Mouse (Mus musculus) adrenal gland, adult 18-20 months (tissue): ENCODE measurements around the gene Ryr3. TPM values are rescaled to one million over a fixed set of nuclear protein-coding genes. Genes with fewer than 3 reads are reported as not detected.
"Not testable (repeated sequence)": the region's sequence is repeated elsewhere in the genome, so short reads cannot be mapped to it uniquely, and the experiment has no call there.

Experiments used
- DNase-seq, 2 experiments: peaks; one replicate each; pipeline ENCODE4 v3.0.0; 2021 to 2022; ENCODE audit warnings: low spot score in 2 of 2
- total RNA-seq, 2 experiments: library from RNA; stranded (reverse); gene quantifications; 1 replicate in 1 of 2; 2 replicates in 1 of 2; pipeline ENCODE4 v1.2.3; 2021

Gene Ryr3
- total RNA-seq, 2 experiments from 2014 or later: 0.26 to 0.46 TPM

DNA sequence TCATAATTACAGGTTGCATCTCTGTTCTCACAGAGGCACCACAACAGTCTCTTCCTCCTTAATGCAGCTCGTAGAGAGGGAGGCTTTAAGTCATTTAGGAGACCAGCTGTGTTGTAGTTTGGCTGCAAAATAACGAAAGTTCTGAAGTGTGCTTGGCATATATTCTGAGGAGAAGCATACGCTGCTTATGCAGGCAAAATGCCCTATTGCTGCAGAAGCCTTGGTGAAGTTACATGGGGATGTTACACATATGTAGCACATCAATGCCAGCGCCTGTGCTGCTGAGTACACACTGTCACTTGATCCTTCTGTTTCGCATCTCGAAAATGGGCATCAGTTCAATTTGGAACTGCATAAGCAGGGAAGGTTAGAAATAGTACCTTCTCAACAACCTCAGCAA lies 112.3 kb downstream of the Ryr3 start:
- no peak for DNase-seq

GRCm38 (mm10) chr2:113095184-113095583 lies 121.7 kb downstream of the Ryr3 start:
- DNase-seq: no peak

GRCm38 (mm10) chr2:113094088-113094487 lies 122.8 kb downstream of the Ryr3 start:
- DNase-seq: no peak

- DNase-seq: no peak
These were observed 124.1 kb downstream of the Ryr3 start for GRCm38 (mm10) chr2:113092756-113093155.

GRCm38 (mm10) chr2:113091316-113091715 lies 125.6 kb downstream of the Ryr3 start:
- DNase-seq: not testable (repeated sequence)

- DNase-seq: no peak
These were observed 140.5 kb downstream of the Ryr3 start for GRCm38 (mm10) chr2:113076396-113076795.

- no peak for DNase-seq
These were observed 157.5 kb downstream of the Ryr3 start for GRCm38 (mm10) chr2:113059367-113059766.

GRCm38 (mm10) chr2:113058914-113059313 lies 158.0 kb downstream of the Ryr3 start:
- no peak for DNase-seq

DNA sequence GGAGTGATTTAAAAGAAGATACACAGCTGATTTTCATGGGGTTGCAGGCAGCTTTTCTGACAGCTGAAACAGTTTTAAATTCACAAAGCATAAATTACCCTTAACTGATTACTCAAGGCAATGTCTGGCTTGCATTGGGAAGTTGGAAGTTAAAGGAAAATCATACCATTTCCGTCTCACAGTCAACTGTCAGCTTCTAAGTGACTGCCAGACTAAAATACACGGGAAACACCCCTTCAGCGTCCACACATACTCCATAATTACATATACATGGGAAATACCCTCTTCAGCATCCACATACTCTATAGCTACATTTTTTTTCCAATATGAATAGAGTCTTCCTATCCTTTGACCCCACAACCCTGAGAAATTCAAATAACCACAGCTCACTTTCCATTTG lies 158.8 kb downstream of the Ryr3 start:
- DNase-seq: no peak

GRCm38 (mm10) chr2:113055591-113055990 lies 161.3 kb downstream of the Ryr3 start:
- no peak for DNase-seq

DNA sequence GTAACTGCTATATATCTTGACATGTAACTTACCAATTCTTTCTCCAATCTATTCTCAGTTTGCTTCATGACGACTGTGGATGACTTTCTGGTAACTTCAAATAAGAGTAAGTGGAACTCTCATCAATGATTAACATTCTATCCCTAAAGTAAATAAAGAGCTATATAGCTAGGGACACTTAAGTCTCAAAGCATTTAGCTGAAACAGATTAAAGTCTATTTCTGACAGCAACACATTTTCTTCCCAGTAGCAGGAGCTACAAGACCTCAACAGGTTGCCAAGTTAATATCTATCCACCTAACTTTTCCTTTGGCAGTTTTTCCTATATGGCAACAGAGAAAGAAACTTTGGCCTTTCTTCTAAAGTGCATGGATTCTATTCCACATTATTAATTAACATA lies 167.1 kb downstream of the Ryr3 start:
- DNase-seq: no peak

GRCm38 (mm10) chr2:113036550-113036949 lies 180.3 kb downstream of the Ryr3 start:
- no peak for DNase-seq

DNA sequence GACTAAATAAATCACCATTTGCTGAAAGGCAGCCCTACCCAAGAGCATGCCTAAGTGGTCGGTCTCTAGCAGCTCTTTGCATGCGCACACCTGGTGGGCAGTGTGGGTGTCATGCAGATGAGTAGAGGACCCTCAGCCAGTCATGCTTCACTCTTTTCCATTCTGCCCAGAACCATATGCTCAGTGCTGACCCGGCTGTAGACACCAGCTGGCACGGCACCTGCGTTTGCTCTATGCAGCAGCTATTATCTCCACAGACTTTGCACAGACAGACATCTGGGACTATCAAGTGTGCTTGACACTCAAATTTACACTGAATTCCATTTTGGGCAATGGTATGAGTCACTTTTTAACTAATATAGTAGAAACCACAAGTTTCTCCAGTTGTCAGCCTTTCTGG lies 186.2 kb downstream of the Ryr3 start:
- DNase-seq: no peak

DNA sequence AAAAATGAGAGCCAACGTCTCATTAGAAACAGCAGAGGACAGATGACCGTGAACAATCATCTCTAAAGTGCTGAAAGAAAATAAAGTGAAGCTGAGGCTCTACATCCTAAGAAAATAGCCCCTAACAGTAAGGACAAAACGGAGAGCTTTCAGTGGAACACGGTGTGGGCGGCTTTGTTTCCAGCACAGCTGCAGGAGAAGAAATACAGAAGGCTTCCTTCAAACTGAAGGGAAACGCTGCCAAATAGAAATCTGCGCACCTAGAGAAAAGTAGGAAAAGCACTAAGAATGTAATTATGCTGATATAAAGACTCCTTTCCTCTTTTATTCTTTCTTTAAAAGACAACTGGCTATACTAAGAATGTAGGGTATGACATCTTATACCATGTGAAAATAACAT lies 197.0 kb downstream of the Ryr3 start:
- no peak for DNase-seq

GRCm38 (mm10) chr2:113018278-113018677 lies 198.6 kb downstream of the Ryr3 start:
- DNase-seq: no peak

- no peak for DNase-seq
These were observed 200.7 kb downstream of the Ryr3 start for GRCm38 (mm10) chr2:113016236-113016635.

- DNase-seq: no peak
These were observed 207.7 kb downstream of the Ryr3 start for GRCm38 (mm10) chr2:113008961-113009740.

- DNase-seq: no peak
These were observed 218.4 kb downstream of the Ryr3 start for GRCm38 (mm10) chr2:112998498-112998897.

- DNase-seq: no peak
These were observed 233.9 kb downstream of the Ryr3 start for GRCm38 (mm10) chr2:112982908-112983510.

- no peak for DNase-seq
These were observed 249.9 kb downstream of the Ryr3 start for GRCm38 (mm10) chr2:112966807-112967625.

DNA sequence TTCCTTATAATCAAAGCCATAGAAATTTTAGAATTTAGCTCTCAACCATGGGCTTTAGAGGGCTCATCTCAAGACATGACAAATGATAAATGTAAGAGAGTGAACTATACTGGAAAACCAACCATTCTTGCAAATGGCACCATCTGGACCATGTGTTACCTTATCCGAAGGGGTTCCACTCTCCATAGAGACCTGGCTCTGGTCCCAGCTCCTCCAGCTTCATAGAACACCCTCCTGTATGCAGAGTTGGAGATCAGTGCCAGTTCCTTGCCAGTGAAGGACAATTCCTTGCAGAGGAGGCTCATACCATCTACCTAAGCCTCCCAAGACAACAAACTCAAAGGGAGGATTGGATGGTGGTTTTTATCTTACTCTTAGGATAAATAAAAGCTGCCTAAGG lies 268.0 kb downstream of the Ryr3 start:
- DNase-seq: no peak

- no peak for DNase-seq
These were observed 285.1 kb downstream of the Ryr3 start for GRCm38 (mm10) chr2:112931776-112932175.
